Comparison of ENCODE assay signal across 13 mouse cellular contexts in genomic region chr1:189665966-189666365, GRCm38 (mm10).
"Had no signal": no experiment of that assay in that cellular context is flagged by ENCODE, and none has a peak within 500 bp of the region (broad histone marks: within the 10 kb centered on the region; RNA-seq: fewer than 3 reads in every experiment).

No protein-coding gene starts in this region.

- H3K27ac ChIP-seq: kidney, postnatal 0 days; limb, embryonic 13.5 days; liver, embryonic 13.5 days; midbrain, embryonic 12.5 days; neural tube, embryonic 15.5 days had no signal

- DNase-seq: kidney, postnatal 36 days; layer of hippocampus, adult 9-11 months; layer of hippocampus, postnatal 36 days; liver, embryonic 13.5 days; lung, adult 18-20 months; right cerebral cortex, adult 18-20 months; right cerebral cortex, postnatal 25 days; thymus, postnatal 36 days had no signal

- H3K4me3 ChIP-seq: limb, embryonic 13.5 days; liver, embryonic 13.5 days; midbrain, embryonic 12.5 days; myocyte; neural tube, embryonic 15.5 days had no signal
